Mouse (Mus musculus): ENCODE results near the gene Tcf3. TPM values are rescaled to one million over a fixed set of nuclear protein-coding genes. Genes with fewer than 3 reads are reported as not detected.

Tcf3 gene
- 128 and 138 TPM in 2 replicates for polyA plus RNA-seq (2012; rRNA removed)

DNA sequence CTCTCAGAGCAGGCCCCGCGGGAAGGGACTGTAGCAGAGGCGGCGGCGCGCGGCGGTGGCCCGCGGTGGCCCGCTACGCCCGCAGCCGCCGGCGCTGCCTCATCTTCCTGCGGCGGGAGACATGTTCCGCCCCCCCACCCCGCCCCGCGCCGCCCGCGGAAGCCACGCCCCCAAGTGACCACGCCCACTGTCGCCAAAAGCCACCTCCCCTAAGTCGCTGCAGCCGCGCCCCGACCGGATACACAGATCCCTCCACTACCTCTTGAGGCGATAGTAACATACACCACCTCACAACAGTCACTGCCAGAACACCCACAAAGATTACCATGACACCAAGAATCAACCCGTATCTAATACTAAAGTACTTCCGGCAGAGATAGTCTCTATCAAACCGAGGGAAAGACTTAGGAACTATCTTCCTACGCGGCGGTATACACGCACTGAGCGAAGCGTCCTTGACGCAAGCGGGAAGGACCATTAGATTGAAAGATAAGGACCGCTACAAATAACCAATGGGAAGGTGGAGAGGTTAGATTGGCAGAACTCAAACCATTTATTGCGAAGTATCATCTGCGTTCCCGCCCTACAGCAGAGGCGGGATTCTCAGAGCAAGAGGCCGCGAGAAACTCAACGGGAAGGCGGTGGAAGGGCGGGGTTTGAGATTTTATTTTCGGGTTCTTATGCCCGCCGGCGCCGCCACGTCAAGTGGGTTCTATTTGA, at the start of gene Tcf3:
Gene Tcf3, minus strand, starts transcription at position 135 of the 720 bp plus-strand sequence.
- peak; percentile 100 for DNase-seq (ENCODE audit: low read depth)
- peak; percentile 88 for TF ChIP-seq POLR2A (IDR thresholded peaks at IDR 0.05; ENCODE audit: borderline replicate concordance, extremely low read depth, insufficient read depth, insufficient read length, poor library complexity, severe bottlenecking)
- TF ChIP-seq CTCF (IDR thresholded peaks at IDR 0.05; ENCODE audit: borderline replicate concordance, extremely low read depth, insufficient read depth, insufficient read length) = no peak

DNA sequence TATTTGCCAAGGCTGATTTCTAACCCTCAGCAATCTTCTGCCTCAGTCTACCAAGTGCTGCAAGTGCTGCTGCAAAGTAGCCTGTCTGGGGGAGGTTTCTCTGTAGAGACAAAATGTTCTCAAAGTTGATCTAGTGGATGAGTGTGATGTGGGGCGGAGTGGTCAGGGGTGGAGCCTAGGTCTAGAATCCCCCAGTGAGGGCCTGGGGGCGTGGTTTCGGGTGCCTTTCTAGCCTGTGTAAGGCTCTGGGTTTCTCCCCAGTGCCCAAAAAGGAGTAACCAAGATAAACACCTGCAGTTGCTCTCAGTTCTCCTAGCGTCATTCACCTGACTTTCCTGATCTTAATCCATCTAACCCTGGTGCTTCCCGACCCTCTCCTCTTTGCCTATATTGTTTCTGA, 47.6 kb upstream of the Tcf3 start:
- DNase-seq (ENCODE audit: low read depth) = no peak

GRCm38 (mm10) chr10:80478531-80478930, 45.1 kb upstream of the Tcf3 start:
- no peak for DNase-seq (ENCODE audit: low read depth)
- TF ChIP-seq POLR2A (IDR thresholded peaks at IDR 0.05; ENCODE audit: borderline replicate concordance, extremely low read depth, insufficient read depth, insufficient read length, poor library complexity, severe bottlenecking) (no peak), CTCF (IDR thresholded peaks at IDR 0.05; ENCODE audit: borderline replicate concordance, extremely low read depth, insufficient read depth, insufficient read length) (no peak)

More for the DNA sequence above, 47.6 kb upstream of the Tcf3 start:
- no peak for TF ChIP-seq POLR2A (IDR thresholded peaks at IDR 0.05; ENCODE audit: borderline replicate concordance, extremely low read depth, insufficient read depth, insufficient read length, poor library complexity, severe bottlenecking)
- TF ChIP-seq CTCF (IDR thresholded peaks at IDR 0.05; ENCODE audit: borderline replicate concordance, extremely low read depth, insufficient read depth, insufficient read length) = no peak

DNA sequence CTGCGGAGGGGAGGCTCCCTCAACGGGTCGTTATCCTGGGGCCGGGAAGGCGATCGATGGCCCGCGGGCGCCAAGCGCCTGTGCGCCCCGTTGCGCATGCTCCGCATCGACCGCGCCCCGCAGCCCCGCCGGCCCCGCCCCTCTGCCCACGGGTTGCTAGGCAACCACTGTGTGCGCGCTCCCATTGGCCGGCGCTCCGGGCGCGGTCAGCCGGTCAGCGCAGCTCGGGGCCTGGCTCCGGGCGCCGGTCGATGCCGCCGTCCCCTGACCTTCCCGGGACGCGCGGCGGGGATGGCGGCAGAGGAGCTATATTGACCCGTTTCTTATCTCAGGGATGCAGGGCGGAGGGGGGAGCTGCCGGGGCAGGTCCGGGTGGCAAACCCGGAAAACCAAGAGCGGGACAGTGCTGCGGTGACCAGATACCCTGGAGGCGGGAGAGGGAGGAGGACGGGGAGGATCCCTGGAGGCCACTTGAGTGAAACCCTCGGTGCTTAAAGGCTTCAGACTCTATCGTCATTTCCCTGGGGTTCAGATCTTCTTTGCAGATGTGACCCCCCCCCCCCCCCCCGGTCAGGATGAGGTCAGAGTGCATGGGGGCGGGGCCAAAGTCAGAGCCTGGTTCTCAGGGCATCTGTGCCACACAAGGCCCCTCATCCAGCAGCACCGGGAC, 42.0 kb upstream of the Tcf3 start:
- no peak for TF ChIP-seq CTCF (IDR thresholded peaks at IDR 0.05; ENCODE audit: borderline replicate concordance, extremely low read depth, insufficient read depth, insufficient read length)
- DNase-seq (ENCODE audit: low read depth) = peak; percentile 91

DNA sequence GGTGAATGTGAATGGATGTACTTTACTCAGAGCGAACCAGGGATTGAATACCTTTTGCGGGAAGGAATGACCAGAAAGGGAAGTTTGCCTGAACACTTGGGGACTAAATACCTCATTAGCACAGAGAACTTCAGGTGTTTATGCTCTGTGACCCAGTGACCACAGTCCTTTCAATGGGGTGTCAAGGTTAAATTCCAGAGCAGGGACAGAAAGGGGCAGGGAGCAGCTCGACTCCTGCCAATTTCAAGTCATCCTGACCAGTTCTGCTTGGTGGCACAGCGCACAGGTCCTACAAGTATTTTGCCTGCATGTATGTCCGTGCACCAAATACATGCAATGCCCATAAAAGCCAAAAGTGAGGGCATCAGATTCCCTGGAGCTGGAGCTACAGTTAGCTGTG, 31.6 kb upstream of the Tcf3 start:
- TF ChIP-seq CTCF (IDR thresholded peaks at IDR 0.05; ENCODE audit: borderline replicate concordance, extremely low read depth, insufficient read depth, insufficient read length) (no peak), POLR2A (IDR thresholded peaks at IDR 0.05; ENCODE audit: borderline replicate concordance, extremely low read depth, insufficient read depth, insufficient read length, poor library complexity, severe bottlenecking) (no peak)
- no peak for DNase-seq (ENCODE audit: low read depth)

DNA sequence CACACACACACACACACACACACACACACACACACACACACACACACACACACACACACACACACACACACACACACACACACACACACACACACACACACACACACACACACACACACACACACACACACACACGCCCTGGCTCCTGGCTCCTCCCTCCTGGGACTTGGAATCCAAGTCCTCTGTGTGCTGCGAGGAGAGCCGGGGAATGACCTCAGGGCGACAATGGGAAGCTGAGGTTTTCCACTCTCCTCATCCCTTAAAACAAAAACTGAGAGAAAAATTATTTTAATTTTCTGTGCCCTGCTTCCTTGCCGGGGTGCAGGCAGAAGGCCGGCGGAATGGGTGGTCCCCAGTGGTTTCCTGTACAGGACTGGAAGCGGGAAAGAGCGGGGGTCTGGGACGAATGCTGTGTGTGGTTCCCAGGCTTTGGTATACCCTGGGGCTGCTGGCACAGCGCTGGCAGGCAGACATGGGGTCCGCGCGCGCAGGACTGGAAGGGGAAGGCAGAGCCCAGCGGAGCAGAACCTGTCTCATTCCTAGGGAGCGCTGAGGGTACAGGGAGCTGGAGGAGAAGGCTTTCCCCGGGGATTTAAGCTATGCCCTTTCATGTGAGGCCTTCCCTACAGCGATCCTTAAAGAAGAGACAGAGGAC, 31.1 kb upstream of the Tcf3 start:
- DNase-seq (ENCODE audit: low read depth) = peak; percentile 44
- TF ChIP-seq POLR2A (IDR thresholded peaks at IDR 0.05; ENCODE audit: borderline replicate concordance, extremely low read depth, insufficient read depth, insufficient read length, poor library complexity, severe bottlenecking) (no peak), CTCF (IDR thresholded peaks at IDR 0.05; ENCODE audit: borderline replicate concordance, extremely low read depth, insufficient read depth, insufficient read length) (no peak)

DNA sequence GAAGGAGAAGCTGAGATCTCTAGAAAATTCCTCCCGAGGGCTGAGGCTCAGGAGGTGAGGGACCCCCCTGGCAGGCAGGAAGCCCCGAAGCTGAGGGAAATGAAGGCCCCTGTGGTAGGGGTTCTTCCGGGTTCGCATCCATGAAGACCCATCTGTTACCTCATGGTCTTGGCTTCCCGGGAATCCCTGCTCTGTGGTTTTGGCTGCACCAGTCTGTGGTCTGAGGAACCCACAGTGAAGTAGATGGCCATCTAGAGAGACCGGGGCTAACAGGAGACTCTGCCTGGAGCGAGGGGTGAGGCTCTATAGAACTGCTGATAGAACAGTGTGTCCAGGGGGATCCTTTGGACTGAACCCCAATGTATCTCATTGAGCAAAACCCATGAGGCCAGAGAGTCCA, 27.9 kb upstream of the Tcf3 start:
- no peak for TF ChIP-seq POLR2A (IDR thresholded peaks at IDR 0.05; ENCODE audit: borderline replicate concordance, extremely low read depth, insufficient read depth, insufficient read length, poor library complexity, severe bottlenecking)
- TF ChIP-seq CTCF (IDR thresholded peaks at IDR 0.05; ENCODE audit: borderline replicate concordance, extremely low read depth, insufficient read depth, insufficient read length) = no peak
- DNase-seq (ENCODE audit: low read depth) = no peak

GRCm38 (mm10) chr10:80460324-80460723, 26.9 kb upstream of the Tcf3 start:
- TF ChIP-seq POLR2A (IDR thresholded peaks at IDR 0.05; ENCODE audit: borderline replicate concordance, extremely low read depth, insufficient read depth, insufficient read length, poor library complexity, severe bottlenecking) (no peak), CTCF (IDR thresholded peaks at IDR 0.05; ENCODE audit: borderline replicate concordance, extremely low read depth, insufficient read depth, insufficient read length) (no peak)
- DNase-seq (ENCODE audit: low read depth) = no peak

DNA sequence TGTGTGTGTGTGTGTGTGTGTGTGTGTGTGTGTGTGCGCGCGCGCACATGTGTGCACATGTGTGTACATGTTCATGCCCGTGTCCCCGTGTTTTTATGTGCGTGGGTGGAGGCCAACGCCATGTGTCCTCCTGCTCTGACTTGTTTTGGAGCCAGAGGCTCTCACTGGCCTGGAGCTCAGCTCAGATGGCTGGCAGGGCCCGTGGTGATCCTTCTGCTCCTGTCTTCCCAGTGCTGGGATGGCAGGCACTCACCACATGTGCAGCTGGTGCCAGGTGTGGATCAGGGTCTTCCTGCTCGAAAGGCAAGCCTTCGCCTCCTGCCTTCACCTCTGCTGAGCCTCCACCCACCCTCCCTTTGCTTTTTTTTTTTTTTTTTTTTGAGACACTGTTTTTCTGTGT, 26.2 kb upstream of the Tcf3 start:
- TF ChIP-seq CTCF (IDR thresholded peaks at IDR 0.05; ENCODE audit: borderline replicate concordance, extremely low read depth, insufficient read depth, insufficient read length) = no peak
- no peak for TF ChIP-seq POLR2A (IDR thresholded peaks at IDR 0.05; ENCODE audit: borderline replicate concordance, extremely low read depth, insufficient read depth, insufficient read length, poor library complexity, severe bottlenecking)
- DNase-seq (ENCODE audit: low read depth) = no peak

- DNase-seq (ENCODE audit: low read depth) = no peak
- TF ChIP-seq CTCF (IDR thresholded peaks at IDR 0.05; ENCODE audit: borderline replicate concordance, extremely low read depth, insufficient read depth, insufficient read length) (no peak), POLR2A (IDR thresholded peaks at IDR 0.05; ENCODE audit: borderline replicate concordance, extremely low read depth, insufficient read depth, insufficient read length, poor library complexity, severe bottlenecking) (no peak)
These were observed 25.8 kb upstream of the Tcf3 start for GRCm38 (mm10) chr10:80459236-80459635.

DNA sequence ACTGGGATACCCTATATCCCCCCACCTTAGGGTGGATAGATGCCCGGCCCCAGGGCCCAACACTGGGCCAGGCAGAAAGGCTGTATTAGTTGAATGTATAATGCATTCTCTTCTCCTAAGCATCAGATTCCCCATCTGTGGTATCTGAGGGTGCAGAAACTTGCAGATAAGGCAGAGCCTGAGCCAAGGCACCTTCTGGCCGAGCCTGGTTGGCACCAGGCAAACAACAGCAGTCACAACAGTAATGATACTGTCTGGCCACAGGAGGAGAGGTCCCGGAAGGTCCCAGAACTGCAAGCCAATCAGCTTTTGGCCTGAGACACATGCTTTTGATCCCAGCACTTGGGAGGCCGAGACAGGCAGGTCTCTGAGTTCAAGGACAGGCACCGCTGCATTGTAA, 22.2 kb upstream of the Tcf3 start:
- TF ChIP-seq CTCF (IDR thresholded peaks at IDR 0.05; ENCODE audit: borderline replicate concordance, extremely low read depth, insufficient read depth, insufficient read length) (no peak), POLR2A (IDR thresholded peaks at IDR 0.05; ENCODE audit: borderline replicate concordance, extremely low read depth, insufficient read depth, insufficient read length, poor library complexity, severe bottlenecking) (no peak)
- DNase-seq (ENCODE audit: low read depth) = no peak
